Mouse (Mus musculus): ENCODE measurements around the gene Gm12184.
"Not testable (repeated sequence)": the region's sequence is repeated elsewhere in the genome, so short reads cannot be mapped to it uniquely, and the experiment has no call there.

The Gm12184 gene

DNA sequence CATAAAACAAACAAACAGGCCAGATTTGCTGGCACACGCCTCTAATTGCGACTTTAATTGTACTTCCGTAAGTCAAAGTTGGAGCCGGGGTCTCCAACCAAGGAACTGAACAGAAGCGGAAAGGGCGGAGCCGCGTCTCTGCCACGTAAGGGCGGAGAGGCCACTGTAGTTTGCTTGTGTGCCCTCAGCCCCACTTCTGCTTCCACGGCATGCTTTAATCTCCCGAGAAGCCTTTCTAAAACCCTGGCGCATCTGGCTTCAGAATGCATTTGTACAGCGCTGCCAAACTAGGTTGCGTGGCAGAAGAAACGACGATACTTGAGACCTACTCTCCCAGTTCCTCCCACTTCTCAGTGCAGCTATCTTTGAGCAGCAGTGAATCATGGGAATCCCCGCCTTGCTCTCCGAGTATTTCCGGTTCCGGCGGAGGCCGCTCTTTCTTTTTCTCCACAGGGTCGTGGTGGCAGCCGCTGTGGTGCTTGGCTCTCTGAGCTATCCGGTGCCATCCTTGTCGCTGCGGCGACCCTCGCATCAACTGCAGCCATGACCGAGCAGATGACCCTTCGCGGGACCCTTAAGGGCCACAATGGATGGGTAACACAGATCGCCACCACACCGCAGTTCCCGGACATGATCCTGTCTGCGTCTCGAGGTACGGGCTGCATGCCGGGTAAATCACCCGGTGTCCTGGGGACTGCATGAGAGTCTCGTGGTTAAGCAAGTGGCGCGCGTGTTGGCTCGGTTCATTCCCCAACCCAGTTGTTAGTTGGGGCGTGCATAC, 26.3 kb downstream of the Gm12184 start, which contains the start of gene Rack1:
Rack1 (plus strand) TSS at position 412 of the 781 bp plus-strand sequence.
- DNase-seq, result peak; percentile 85 to 86

DNA sequence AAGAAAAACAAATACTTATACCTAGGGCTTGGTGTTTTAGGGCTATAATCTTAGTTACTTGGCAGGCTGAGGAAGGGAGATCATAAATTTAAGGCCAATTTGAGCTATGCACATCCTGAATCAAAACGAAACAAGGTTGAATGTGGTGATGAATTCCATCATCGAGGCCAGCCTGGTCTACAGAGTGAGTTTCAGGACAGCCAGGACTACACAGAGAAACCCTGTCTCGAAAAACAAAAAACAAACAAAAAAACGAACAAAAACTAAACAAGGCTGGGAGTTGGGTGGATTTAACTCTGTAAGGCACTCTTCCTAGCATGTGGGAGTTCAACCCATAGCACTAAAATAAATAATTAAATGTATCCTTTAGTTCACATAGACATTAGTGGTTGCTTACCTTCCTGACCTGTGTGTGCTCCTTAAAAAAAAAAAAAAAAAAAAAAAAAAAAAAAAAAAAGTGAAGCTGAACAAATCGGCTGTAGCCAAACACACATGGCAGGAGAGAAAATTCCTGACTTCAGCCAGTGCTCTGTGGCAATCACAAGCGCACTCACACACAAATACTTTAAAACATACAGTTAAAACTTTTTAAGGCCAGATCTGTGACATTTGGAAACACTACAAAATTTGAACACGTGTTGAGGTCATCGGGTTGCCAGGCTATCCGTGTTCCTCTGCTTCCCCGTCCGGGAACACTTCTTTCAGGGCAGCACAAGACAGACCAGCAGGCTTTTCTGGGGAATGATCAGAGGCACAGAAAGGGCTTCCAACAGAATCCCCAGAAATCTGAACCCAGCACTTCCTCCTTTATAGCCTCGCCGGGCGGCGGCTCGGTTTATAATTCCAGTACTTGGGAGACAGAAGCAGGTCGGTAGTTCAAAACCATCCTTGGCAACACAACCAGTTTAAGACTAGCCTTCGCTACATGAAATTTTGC, 27.2 kb downstream of the Gm12184 start:
- no peak for DNase-seq

DNA sequence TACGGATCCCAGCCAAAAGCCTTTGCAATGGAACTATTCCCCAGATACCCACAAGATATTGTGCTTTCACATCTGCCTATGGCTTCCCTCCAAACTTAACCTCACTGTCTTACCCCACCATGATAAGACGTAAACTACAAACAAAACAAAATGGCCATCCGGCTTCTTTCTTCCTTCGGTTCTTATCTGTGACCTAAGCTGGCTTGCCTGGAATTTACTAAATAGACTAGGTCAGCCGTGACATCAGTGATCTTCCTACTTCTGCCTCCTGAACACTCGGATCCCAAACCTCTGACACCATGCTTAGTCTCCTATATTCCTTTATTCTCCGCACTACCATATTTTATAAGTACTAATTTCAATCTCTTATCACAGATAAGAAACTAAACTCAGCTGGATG, 28.1 kb downstream of the Gm12184 start:
- DNase-seq, result no peak

DNA sequence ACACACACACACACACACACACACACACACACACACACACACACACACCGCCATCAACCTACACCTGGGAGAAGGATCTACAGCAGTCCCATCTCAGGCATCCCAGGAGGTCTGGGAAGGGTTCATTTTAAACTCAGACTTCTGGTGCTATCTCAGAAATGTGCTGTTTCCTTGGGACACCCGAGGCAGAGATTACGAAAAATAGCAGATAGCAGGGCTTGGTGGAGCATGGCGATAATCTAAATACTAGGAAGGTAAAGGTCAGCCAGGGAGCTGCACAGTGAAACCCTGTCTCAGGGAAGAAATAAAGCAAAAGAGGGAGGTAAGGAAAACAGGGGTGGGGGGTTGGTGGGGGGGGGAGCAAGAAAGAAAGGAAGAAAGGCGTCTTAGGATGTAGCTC, 29.2 kb downstream of the Gm12184 start:
- no peak for DNase-seq

DNA sequence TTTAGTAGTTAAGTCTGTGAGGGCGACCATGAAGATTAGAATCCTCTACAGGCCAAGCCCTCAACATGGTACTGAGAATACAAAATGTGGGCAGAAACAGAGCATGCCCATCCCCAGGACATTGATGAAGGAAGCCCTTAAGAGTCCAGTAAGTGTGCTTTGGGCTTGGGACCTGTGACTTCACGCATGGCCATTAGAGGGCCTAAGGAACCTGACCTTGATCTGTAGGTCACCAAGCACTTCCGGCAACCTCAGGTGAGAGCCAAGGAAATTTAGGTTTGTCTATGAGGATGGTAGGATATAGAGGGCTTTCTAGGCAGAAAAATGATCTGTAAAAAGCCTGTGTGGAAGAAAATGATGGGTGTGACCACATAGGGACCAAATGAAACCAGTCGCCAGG, 30.2 kb downstream of the Gm12184 start:
- DNase-seq, result no peak

DNA sequence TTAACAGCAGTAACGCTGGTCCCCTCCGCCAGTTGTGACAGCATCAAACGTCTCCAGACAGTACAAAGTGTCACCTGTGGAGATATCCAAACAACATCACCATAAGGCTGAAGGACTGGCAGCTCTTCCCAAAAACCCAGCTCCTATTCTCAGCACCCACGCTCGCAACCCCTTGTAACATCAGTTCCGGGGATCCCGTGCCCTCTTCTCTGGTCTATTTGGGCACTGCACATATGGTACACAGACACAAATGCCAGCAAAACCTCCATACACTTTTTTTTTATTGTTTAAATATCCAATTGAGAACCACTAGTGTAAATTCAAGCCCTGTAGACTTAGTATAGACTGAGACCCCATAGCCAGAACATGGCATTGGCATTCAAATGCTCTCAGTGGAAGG, 31.2 kb downstream of the Gm12184 start:
- DNase-seq, result peak; percentile 36 to 39

DNA sequence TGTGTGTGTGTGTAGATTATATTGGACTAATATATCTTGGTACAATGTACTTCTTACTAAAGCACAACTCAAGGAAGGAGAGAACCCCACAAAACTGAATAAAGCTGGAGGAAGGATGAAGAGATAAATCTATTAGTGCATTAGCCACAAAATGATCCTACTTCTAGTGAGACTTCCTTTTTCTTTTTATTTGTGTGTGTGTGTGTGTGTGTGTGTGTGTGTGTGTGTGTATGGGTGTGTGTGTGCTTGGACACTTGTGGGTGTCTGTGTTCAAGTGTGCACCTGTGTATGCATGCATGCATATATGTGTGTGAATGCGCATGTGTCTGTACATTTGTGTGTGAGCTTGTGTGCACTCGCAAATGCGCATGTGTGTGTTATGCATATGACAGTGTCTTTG, 33.3 kb downstream of the Gm12184 start:
- DNase-seq, result no peak

DNA sequence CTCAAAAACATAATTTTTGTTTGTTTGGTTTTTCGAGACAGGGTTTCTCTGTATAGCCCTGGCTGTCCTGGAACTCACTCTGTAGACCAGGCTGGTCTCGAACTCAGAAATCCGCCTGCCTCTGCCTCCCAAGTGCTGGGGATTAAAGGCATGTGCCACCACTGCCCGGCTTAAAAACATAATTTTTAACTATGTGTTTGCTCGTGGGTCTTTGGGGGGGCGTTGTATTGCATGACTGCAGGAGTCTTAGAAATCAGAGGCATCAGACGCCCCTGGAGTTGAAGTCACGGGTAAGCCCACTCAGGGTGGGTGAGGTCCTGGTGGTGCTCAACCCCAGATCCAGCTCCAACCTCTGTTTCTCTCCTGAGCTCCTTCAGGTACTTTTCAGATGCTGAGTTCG, 34.6 kb downstream of the Gm12184 start:
- not testable (repeated sequence) for DNase-seq

DNA sequence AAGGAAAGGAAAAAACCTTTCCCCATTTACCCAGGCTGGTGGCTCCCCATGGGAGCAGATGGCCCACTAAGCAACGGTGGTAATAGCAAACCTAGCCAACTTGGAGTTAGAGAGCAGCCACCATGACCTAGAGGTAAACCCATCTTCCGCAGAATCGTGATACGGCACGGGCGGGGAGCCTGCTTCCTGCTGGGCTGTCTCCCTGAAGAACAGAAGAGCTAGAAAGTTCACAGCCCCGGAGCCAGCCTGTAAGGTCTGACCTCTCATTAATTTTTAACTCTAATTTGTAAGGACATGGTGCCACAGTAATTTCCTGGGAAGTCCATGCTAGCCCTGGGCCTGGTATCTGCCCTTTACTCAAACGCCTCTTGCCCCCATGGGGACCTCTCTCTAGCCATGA, 35.5 kb downstream of the Gm12184 start:
- DNase-seq, result no peak

DNA sequence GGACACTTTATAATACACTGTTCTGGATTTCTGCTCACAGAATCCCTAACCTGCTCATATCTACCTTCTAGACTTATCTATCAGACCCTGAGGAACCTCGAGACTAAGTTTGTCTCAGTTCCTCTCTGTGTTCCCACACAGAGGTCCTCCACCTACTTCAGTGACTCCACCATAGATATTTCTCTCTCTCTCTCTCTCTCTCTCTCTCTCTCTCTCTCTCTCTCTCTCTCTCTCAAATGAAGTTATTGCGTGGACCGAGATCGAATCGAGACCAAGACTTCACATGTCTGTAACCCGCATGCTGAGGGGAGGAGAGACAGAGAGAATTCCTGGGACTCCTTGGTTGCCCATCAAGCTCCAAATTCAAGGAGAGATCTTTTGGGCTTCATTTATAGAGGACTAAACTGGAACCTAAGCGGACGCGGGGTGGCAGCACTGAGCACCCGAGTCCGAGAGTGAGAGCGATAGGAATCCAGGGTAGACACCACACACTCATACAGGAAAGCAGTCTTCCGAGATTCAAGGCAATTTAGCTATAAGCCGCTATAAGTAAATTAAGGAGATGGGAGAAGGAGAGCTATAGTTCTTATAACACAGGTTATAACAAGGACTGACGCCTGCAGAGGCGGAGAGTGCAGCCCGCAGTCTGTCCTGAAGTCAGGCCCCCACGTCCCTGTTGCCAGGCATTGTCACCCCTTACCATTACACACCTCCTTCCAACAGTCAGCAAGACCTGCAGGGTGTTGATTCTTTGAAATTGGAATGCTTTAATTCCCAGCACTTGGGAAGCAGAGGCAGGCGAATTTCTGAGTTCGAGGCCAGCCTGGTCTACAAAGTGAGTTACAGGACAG, 36.3 kb downstream of the Gm12184 start:
- peak; percentile 78 to 82 for DNase-seq

DNA sequence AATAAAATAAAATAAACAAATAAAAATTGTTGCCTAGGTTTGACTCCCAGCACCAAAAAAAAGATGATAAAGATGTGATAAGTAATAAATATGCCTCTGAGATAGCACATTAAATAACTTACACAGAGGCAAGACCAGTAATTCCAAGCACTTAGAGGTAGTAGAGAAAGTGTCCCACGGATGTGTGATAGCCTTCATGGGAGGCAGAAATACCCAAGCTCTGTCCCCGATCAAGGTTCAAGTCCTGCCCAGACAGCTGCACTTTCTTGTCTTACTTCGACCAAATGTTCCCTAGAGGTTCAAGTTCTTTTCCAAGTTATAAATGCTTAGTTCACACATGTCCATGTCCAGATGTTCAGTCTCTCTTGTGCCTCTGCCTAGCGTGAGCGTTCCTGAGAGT, 37.2 kb downstream of the Gm12184 start:
- DNase-seq, result no peak

DNA sequence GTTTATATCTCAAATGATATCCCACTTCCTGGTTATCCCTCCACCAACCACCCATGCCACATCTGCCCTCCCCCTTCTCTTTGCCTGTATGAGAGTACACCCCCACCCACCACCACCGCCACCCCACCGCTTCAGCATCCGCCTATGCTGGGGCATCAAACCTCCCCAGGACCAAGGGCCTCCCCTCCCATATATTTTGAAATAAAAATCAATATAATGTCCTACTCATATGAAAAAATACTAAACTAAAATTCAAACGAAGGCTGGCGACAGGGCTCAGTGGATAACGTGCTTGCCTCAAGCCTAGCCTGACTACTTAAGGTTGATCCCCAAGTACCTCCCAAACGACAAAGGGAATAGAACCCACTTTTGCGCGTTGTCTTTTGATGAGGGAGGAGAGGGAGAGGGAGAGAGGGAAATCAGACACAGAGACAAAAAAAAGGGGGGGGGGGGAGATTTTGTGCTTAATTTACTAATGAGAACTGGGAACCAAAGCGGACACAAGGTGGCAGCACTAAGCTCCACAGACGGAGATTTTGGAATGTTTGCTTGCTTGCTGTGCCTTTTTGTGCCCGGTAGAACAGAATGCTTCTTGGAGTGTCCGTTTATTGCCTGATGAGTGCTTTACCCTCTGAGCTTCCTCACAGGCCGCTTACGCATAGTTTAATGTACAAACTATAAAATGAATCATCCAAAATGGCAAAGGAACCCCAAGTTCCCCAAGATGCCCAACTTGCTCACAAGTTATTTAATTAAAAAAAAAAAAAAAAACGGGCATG, 38.0 kb downstream of the Gm12184 start:
- DNase-seq, result peak; percentile 65 to 70

DNA sequence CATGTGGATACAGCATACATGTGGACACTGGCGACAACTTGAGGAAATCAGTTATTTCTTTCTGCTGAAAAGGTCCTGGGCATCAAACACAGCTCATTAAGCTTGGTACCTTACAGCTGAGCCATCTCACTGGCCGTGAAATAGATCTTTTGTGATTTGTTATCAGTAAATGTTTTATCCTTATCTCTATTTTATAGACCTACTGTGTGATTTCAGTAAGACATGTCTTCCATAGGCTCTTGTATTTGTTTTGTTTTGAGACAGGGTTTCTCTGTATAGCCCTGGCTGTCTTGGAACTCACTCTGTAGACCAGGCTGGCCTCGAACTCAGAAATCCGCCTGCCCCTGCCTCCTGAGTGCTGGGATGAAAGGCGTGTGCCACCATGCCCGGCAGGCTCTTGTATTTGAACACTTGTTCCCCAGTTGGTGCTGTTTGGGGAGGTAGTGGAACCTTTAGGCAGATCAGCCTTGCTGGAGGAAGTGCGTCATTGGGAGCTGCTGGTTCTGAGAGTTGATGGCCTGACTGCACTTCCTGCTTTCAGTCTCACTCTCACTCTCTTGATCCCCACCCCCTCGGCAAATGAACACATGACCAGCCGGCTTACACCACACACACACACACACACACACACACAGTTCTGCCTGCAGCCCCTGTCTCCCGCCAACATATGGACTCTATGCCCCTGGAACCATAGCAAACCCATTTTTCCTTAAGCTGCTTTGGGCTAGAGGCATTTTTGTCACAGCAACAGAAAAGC, 38.8 kb downstream of the Gm12184 start:
- DNase-seq, result peak; percentile 53 to 69

DNA sequence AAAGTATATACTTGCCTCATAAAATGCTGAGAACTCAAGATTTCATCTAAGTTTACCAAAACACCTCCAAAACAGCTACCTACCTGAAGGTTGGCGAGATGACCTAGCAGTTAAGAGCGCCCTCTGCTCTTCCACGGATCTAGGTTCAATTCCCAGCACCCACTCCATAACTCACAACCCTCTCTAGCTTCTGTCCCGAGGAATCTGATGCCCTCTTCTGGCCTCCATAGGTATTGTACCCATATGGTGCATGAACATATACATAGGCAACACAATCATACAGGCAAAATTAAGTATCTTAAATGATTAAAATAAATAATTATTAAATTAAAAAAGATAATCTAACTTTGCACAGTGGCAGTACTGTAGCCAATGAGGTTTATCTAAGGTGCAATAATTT, 44.2 kb downstream of the Gm12184 start:
- no peak for DNase-seq

DNA sequence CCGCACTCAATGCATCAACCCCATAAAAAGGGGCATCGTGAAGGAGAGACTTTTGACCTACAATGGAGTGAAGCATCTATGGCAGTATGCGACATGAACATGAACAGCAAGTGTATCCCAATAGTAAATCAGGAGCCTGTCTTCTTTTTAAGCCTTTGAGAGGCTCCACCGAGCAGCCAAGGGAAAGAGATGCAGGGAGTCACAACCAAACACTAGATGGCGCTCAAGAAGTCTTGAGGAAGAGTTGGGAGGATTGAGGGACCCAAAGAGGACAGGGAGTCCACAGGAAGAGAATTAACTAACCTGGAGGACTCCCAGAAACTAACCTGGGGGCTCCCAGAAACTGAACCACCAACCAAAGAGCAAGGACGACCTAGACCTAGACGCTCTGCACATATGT, 47.0 kb downstream of the Gm12184 start:
- peak; percentile 31 to 37 for DNase-seq

DNA sequence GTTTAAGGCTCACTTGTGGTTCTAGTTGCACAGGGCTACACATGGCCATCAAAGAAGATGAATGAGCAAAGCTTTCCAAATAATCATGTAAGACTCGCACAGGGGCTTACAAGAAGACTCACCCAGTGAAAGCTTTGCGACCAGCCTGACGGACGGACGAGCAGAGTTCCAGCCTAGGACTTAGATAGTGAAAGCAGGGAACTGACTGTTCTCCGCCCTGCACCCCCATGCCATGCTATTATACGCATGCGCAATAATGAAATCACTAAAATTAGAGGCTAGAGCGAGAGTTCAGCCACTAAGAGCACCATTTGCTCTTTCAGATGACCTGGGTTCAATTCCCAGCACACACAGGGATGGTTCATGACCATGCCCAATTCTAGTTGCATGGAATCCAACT, 49.2 kb downstream of the Gm12184 start:
- no peak for DNase-seq

DNA sequence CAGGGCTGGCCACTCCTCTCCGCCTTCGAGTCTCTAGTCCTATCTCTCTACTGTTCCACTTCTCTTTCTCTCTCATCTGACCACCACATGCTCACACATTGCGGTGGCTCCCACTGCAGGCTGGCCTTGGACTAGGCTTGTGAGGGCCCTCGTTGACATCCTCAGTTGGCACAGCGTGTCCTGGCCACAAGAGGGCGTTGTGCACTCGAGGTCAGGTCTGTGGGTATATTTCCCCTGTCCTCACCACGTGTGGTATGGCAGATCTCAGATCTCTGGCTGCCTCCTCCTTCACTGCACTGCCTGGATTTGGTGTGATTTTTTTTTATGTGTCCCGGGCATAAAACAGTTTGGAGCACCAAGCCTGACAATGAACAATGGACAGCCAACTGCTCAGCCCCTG, 49.8 kb downstream of the Gm12184 start:
- DNase-seq, result peak; percentile 23 to 43

DNA sequence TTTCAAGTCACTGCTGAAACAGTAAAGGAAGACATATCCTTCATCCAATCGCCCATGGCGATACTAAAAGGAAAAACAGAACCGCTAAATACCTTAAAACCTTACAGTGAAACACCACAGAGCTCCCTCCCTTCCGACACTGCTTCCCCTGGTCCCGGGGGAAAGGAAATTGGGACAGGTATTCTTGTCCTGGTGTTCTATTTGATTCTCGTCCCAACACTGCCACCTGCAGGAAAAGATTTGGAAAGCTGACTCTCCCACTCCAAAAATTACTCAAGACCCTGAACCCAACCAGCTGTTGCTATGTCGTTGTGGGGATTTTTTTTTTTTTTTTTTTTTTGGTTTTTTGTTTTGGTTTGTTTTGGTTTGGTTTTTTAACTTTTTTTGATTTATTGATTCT, 51.0 kb downstream of the Gm12184 start:
- peak in 1 of 2 experiments; percentile 35 for DNase-seq

Data from thymus, postnatal 36 days (tissue).